Mouse (Mus musculus): ENCODE data around the gene Gpr26. TPM values are rescaled to one million over a fixed set of nuclear protein-coding genes. Genes with fewer than 3 reads are reported as not detected.

Gene Gpr26
- polyA plus RNA-seq, 1 experiment from 2014 or later, result 1.3 TPM

DNA sequence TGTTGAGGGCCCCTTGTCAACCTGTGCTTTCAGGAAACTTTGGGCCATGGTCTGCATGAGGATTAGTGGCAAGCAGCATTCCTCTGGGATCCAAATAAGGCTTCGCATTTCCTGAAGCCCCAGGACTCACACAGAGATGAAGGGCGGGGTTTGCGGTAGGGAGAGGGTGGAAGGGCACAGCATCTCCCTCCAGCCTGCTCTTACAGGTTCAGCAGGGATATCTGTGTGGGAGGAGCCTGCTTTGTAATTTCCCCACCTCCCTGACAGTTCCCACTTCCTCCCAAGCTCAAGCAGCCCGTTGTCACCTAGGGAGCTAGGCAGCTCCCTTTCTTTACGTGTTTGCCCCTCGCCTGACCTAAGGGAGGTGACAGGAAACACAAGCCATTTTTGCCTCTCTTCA, 22.8 kb downstream of the Gpr26 start:
- Histone ChIP-seq H3K27me3 (no peaks in the 10 kb centered on the region), H3K4me1 (replicated peaks) (no peaks in the 10 kb centered on the region), H3K27ac (no peak overlapping the region), H3K9ac (replicated peaks) (no peak overlapping the region), H3K9me3 (no peaks in the 10 kb centered on the region), H3K36me3 (0 out of 2 replicates have a peak, but pooled peaks cover 4% of the 10 kb centered on the region), H3K4me3 (replicated peaks) (no peak overlapping the region), H3K4me2 (replicated peaks) (no peak overlapping the region)
- ATAC-seq, result no peak
- WGBS, result 41% methylated on average over 6 of the region's 6 CpGs

DNA sequence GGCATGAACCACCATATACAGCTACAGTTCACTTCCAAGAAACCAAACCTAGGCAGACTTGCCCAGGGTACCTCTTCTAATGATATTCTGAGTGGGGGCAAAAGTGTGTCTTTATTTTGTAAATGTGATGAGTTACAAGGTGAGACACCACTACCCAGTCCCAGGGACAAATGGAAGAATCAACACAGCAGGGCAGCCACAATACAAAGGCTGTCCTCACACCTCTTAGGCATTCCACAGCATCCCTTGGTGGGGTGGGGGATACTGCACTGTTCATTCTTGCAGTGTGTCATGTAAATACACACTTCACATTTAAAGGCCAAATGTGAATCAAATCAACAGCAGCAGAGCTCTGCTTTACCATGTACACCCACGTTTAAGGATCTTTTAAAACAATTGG, 26.0 kb downstream of the Gpr26 start:
- no peak overlapping the region for H3K27ac ChIP-seq
- no peaks in the 10 kb centered on the region for H3K27me3 ChIP-seq
- H3K9me3 ChIP-seq, result no peaks in the 10 kb centered on the region
- WGBS, result 63% methylated on average over 1 of the region's 1 CpGs
- no peak overlapping the region for H3K4me3 ChIP-seq (replicated peaks)
- no peak for ATAC-seq
- no peak overlapping the region for H3K9ac ChIP-seq (replicated peaks)
- no peak overlapping the region for H3K4me2 ChIP-seq (replicated peaks)
- H3K36me3 ChIP-seq, result no peaks in the 10 kb centered on the region
- H3K4me1 ChIP-seq (replicated peaks), result no peaks in the 10 kb centered on the region

DNA sequence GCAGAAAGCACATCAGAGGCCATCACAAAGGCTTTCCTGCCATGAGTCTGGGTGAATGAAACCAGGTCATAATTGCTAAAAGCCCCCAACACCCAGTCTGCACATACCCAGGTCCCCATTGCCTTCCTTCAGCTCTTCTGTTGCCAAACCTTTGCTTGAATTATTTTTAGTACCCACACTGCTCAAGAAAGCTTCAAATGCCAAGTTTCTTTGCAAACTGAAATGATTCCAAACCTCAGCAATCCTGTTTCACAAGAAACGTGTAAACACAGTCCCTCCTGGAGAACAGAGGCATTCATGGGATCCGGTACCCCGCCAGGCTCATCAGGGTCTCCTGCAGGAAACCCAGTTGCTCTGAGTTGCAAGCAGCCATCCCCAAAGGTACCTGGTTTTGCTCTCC, 26.6 kb downstream of the Gpr26 start:
- Histone ChIP-seq H3K9ac (replicated peaks) (no peak overlapping the region), H3K4me3 (replicated peaks) (no peak overlapping the region), H3K36me3 (no peaks in the 10 kb centered on the region), H3K27ac (no peak overlapping the region), H3K27me3 (no peaks in the 10 kb centered on the region), H3K9me3 (no peaks in the 10 kb centered on the region), H3K4me1 (replicated peaks) (no peaks in the 10 kb centered on the region), H3K4me2 (replicated peaks) (no peak overlapping the region)
- 75% methylated on average over 3 of the region's 3 CpGs for WGBS
- no peak for ATAC-seq

DNA sequence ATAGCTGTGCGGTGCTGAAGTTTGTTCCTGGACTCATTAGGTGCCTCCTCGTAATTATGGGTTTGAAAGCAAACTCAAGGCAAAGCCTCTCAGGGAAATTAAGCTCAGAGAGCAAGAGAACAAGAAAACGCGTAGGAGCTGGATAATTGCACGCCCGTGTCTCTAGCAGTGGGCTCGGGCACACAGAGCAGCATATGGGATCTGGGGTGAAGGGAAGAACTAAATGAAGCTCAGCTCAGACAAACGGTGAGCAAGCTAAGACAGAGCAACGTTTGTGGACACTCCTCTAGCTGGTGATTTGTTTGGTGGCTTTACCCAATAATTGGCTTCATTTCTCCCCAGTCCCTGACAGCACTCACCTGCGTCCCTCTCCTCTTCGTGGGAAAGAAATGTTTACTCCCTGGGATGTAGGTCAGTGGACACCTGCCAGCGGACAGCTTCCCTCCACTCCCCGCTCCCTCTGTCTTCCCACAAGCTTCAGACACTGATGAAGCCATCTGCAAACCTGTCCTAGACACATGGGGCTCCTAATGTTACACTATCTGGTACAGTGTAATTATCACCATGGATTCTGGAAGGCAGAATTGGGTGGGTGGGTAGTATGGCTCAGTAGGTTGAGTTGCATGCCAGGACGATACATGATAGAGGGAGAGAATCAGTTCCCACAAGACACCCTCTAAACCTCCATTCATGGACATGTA, 39.9 kb downstream of the Gpr26 start:
- no peak overlapping the region for H3K9ac ChIP-seq (replicated peaks)
- no peaks in the 10 kb centered on the region for H3K4me1 ChIP-seq (replicated peaks)
- ATAC-seq, result no peak
- no peak overlapping the region for H3K4me2 ChIP-seq (replicated peaks)
- H3K27ac ChIP-seq, result no peak overlapping the region
- 0 out of 2 replicates have a peak, but pooled peaks cover 2% of the 10 kb centered on the region for H3K27me3 ChIP-seq
- no peak overlapping the region for H3K4me3 ChIP-seq (replicated peaks)
- H3K9me3 ChIP-seq, result no peaks in the 10 kb centered on the region
- H3K36me3 ChIP-seq, result no peaks in the 10 kb centered on the region
- 77% methylated on average over 14 of the region's 14 CpGs for WGBS

DNA sequence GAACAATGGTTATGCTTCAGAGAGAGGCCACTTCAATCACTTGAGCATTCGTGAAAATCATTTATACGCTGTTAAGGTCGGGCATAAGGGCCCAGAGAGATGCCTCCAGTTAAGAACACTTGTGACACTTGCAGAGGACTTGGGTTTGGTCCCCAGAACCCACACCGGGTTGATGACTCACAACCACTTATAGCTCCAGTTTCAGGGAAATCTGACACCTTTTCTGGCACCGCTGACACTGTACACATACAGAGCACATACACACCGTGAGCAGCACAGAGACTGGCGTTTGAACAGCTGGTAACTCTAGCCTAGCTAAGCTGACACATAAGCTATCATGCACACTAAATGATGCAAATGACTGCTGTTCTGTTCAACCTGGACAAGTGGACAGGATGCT, 42.7 kb downstream of the Gpr26 start:
- no peaks in the 10 kb centered on the region for H3K36me3 ChIP-seq
- no peak for ATAC-seq
- no peak overlapping the region for H3K9ac ChIP-seq (replicated peaks)
- no peaks in the 10 kb centered on the region for H3K9me3 ChIP-seq
- no peak overlapping the region for H3K4me3 ChIP-seq (replicated peaks)
- WGBS, result 87% methylated on average over 7 of the region's 7 CpGs
- H3K4me2 ChIP-seq (replicated peaks), result no peak overlapping the region
- H3K27me3 ChIP-seq, result 0 out of 2 replicates have a peak, but pooled peaks cover 2% of the 10 kb centered on the region
- H3K27ac ChIP-seq, result no peak overlapping the region
- peaks cover 16% of the 10 kb centered on the region for H3K4me1 ChIP-seq (replicated peaks)

DNA sequence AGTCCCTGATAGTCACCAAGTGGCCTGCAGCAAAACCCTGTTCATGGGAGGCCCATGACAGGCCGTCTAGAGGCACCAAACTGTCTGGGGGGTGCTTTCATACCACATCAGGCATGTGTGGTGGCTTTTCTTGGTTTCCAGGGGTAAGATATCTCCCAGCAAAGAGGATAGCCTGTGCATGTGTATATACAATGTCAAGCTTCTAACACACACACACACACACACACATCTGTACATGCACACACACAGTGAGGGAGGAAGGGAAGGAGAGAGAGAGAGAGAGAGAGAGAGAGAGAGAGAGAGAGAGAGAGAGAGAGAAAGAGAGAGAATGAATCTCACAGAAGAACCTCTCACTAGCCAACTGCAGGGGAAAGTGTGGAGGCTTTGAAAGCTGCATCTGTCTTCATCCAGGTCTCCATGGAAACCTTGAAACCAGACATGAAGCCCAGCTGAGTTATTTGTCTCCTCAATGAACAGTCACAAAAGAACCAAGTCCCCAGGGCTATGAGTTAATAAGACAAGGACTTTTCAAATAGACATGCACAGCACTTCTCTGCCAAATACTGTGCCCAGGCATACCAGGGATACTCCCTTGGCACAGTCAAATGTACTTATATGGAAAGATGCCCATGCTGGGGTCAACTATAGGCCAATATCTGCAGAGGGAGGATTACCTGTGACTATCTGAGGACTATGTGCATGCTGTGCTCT, 46.9 kb downstream of the Gpr26 start:
- Histone ChIP-seq H3K27ac (peak overlapping the region; percentile 35; the same call in 1 of the 2 replicates), H3K4me3 (replicated peaks) (no peak overlapping the region), H3K4me1 (replicated peaks) (peaks cover 18% of the 10 kb centered on the region), H3K4me2 (replicated peaks) (no peak overlapping the region), H3K9me3 (no peaks in the 10 kb centered on the region), H3K9ac (replicated peaks) (no peak overlapping the region), H3K36me3 (no peaks in the 10 kb centered on the region), H3K27me3 (0 out of 2 replicates have a peak, but pooled peaks cover 2% of the 10 kb centered on the region)
- ATAC-seq, result peak; percentile 83
- WGBS, result 15% methylated on average over 1 of the region's 1 CpGs

DNA sequence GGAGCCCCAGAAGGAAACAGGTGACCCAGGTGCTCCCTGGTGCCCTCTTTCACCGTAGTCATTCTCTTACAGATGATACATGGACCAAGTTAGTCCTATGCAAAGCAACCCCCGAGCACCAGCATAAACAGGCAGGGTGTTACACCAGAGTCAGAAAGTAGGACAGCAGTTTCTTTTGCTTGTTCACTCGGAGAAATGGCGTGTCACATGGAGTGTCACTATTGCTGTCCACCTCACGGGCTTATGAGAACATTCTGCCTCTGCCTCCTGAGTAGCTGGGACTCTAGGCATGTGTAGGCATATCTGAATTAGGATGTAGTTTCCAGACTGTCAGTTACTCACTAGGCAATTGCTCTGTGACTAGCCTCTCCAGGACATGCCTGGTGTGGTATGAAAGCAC, 47.7 kb downstream of the Gpr26 start:
- Histone ChIP-seq H3K36me3 (no peaks in the 10 kb centered on the region), H3K4me3 (replicated peaks) (no peak overlapping the region), H3K9ac (replicated peaks) (no peak overlapping the region), H3K27me3 (0 out of 2 replicates have a peak, but pooled peaks cover 2% of the 10 kb centered on the region), H3K4me2 (replicated peaks) (no peak overlapping the region), H3K9me3 (no peaks in the 10 kb centered on the region), H3K4me1 (replicated peaks) (peaks cover 18% of the 10 kb centered on the region), H3K27ac (no peak overlapping the region)
- 90% methylated on average over 5 of the region's 5 CpGs for WGBS
- 0 out of 2 replicates have a peak, but pooled peaks have one; percentile 20 for ATAC-seq

DNA sequence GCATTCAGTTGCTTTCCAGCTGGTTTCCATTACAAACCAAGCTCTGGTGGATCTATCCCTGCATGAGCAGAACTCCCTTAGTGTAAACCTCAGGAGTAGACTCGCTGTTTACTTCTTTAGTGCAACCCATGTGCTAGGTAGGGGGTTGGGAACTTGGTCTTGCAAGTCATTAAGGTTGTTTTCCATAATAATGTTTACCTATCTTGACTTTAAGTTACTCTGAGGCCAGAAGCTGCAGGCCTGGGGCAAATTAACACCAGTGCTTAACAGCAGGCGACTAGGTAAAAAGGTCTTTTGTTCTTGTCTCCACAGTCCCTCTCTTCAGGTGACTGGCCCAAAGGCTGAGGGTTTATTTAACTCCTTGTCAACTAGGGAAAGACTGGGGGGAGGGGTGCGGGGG, 48.9 kb downstream of the Gpr26 start:
- H3K27me3 ChIP-seq, result 0 out of 2 replicates have a peak, but pooled peaks cover 2% of the 10 kb centered on the region

DNA sequence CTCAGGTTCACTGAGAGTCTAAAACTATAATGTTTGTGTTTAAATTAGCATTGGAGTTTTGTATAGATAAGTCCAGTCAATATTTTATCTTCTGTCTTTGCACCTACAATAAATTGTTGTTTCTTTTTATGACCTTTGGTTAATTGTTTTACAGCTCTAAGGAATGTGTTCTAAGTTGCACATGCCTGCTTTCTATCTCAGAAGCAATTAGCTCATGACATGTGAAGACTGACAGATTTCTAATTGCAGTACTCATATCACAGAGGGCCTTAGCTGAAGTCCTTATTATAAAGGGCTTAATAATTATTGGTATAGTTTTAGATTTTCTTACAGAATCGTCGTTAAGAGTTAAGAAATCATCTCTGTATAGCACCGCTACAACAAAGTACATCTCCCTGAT, 49.7 kb downstream of the Gpr26 start:
- H3K4me1 ChIP-seq (replicated peaks), result peaks cover 18% of the 10 kb centered on the region
- no peak for ATAC-seq

More for the DNA sequence above, 48.9 kb downstream of the Gpr26 start:
- Histone ChIP-seq H3K4me1 (replicated peaks) (peaks cover 18% of the 10 kb centered on the region), H3K4me2 (replicated peaks) (no peak overlapping the region), H3K27ac (no peak overlapping the region), H3K4me3 (replicated peaks) (no peak overlapping the region), H3K9me3 (no peaks in the 10 kb centered on the region), H3K9ac (replicated peaks) (no peak overlapping the region), H3K36me3 (no peaks in the 10 kb centered on the region)
- ATAC-seq, result no peak
- 11% methylated on average over 3 of the region's 3 CpGs for WGBS

DNA sequence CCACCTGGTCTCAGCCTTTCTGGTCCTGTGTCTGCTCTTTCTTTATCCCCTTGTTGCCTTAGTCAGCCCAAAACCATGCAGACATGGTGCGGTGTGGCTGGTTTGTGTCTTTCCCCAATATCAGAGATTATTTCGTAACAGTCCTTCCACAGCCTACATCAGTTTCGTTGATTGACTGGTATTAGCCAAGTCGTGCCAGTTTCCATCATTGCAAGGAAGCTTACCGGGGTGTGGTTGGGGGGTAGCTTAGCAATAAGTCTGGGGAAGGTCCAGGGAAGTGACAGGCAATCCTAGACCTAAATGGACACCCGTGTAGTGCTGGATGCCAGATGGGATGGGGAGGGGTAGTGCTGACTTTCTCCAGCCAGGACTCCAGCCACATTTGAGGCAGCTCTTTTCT, 59.3 kb downstream of the Gpr26 start:
- Histone ChIP-seq H3K4me3 (replicated peaks) (no peak overlapping the region), H3K9me3 (no peaks in the 10 kb centered on the region), H3K4me2 (replicated peaks) (no peak overlapping the region), H3K4me1 (replicated peaks) (no peaks in the 10 kb centered on the region), H3K9ac (replicated peaks) (no peak overlapping the region), H3K27me3 (no peaks in the 10 kb centered on the region), H3K36me3 (no peaks in the 10 kb centered on the region), H3K27ac (no peak overlapping the region)
- no peak for ATAC-seq
- 70% methylated on average over 6 of the region's 6 CpGs for WGBS

More for the DNA sequence above, 49.7 kb downstream of the Gpr26 start:
- WGBS, result 74% methylated on average over 3 of the region's 3 CpGs
- no peaks in the 10 kb centered on the region for H3K27me3 ChIP-seq
- no peak overlapping the region for H3K27ac ChIP-seq
- no peak overlapping the region for H3K4me3 ChIP-seq (replicated peaks)
- H3K36me3 ChIP-seq, result no peaks in the 10 kb centered on the region
- H3K9ac ChIP-seq (replicated peaks), result no peak overlapping the region
- no peak overlapping the region for H3K4me2 ChIP-seq (replicated peaks)
- no peaks in the 10 kb centered on the region for H3K9me3 ChIP-seq

DNA sequence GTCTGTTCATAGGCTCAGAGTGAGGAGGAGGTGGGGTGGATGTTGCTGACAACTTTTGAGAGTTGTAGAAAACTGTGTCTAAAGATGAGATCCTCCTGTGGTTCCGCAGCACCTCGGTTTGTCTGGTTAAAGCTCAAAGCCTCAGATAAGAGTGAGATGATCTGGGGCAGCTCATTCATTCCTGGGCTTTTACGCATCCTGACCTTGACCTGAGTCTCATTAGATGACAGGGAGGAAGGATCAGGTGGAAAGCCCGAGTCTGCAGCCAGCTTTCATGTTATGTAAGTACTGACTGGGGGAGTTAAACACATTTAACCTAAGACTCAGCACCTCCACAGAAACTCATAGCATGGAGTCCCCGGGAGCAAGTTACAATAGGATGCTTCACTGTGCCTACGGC, 60.4 kb downstream of the Gpr26 start:
- Histone ChIP-seq H3K4me3 (replicated peaks) (no peak overlapping the region), H3K9ac (replicated peaks) (no peak overlapping the region), H3K27ac (no peak overlapping the region), H3K4me1 (replicated peaks) (0 out of 2 replicates have a peak, but pooled peaks cover under 1% of the 10 kb centered on the region), H3K9me3 (no peaks in the 10 kb centered on the region), H3K27me3 (no peaks in the 10 kb centered on the region), H3K36me3 (no peaks in the 10 kb centered on the region), H3K4me2 (replicated peaks) (no peak overlapping the region)
- no peak for ATAC-seq
- WGBS, result 82% methylated on average over 6 of the region's 6 CpGs

DNA sequence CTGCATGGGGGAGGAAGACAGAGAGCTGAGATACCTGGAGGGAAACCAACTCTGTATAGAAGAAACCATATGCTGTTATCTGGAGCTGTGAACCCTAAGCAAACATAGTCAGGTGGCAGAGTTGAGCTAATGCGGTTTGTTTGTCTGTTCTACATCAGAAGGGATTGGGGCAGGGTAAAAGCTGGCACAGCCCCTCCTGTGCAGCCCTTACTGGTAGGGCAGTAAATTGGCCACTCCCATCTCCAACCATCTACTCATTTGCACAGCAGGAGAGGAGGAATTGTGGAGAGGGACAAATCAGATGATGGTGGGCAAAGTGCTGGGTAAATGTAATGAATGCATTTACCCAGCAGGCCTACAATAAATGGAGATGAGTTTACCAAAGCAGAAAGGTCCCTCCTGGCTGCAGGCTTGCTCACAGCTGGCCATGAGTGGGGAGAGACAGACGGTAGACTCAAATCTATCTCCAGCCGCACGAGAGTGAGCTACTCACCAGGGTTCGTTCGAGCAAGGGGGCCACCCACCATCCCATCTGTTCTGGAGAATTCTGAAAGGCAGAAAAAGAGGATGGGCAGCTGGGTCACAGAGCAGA, 65.8 kb downstream of the Gpr26 start:
- H3K4me2 ChIP-seq (replicated peaks), result no peak overlapping the region
- H3K9me3 ChIP-seq, result no peaks in the 10 kb centered on the region
- no peak overlapping the region for H3K27ac ChIP-seq
- peaks cover 10% of the 10 kb centered on the region; the same call in 1 of the 2 replicates for H3K4me1 ChIP-seq (replicated peaks)
- no peak overlapping the region for H3K9ac ChIP-seq (replicated peaks)
- H3K4me3 ChIP-seq (replicated peaks), result no peak overlapping the region
- H3K27me3 ChIP-seq, result no peaks in the 10 kb centered on the region
- ATAC-seq, result no peak
- H3K36me3 ChIP-seq, result no peaks in the 10 kb centered on the region
- 60% methylated on average over 6 of the region's 6 CpGs for WGBS

All from midbrain, embryonic 13.5 days (tissue).